Mouse (Mus musculus): ENCODE results near the gene Rmi2. TPM values are rescaled to one million over a fixed set of nuclear protein-coding genes. Genes with fewer than 3 reads are reported as not detected.

Gene Rmi2
- total and polyA plus RNA-seq, 2 experiments, result 0.09 TPM; not detected in 1

DNA sequence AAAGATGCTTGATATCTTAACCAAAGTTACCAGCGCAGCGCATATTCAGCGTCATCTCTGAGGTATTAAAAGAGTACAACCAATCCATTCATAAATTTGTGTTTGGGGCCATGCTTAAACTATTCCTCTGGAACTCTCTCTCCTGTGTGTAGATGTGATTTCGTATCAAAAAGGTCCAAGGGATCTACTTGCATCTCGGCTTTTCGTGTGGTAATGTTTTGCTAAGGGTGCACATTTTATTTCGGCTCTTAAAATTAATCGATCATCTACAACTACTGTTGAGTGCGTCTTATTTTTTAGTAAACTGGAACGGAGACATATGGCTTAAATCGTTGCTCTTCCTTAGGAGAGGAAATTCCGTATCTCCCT, 333 bp upstream of the Rmi2 start:
- H3K27ac ChIP-seq (replicated peaks; ENCODE audit: insufficient read depth, low read depth, low read length), result no peak overlapping the region
- DNase-seq (ENCODE audit: extremely low read depth, low read depth, low spot score), result no peak
- H3K9ac ChIP-seq (ENCODE audit: low read depth, low read length), result no peak overlapping the region
- no peaks in the 10 kb centered on the region for H3K79me2 ChIP-seq (ENCODE audit: control insufficient read depth, insufficient read depth, low read length)
- WGBS, result 8% methylated on average over 12 of the region's 12 CpGs
- H3K27me3 ChIP-seq (ENCODE audit: control insufficient read depth, insufficient read depth, low read length), result no peaks in the 10 kb centered on the region
- no peaks in the 10 kb centered on the region for H3K36me3 ChIP-seq (ENCODE audit: control insufficient read depth, insufficient read depth, low read length)
- peaks cover 5% of the 10 kb centered on the region; the same call in 1 of the 2 replicates for H3K4me1 ChIP-seq (ENCODE audit: control insufficient read depth, insufficient read depth, low read length)
- H3K4me3 ChIP-seq (ENCODE audit: insufficient read depth, low read depth, low read length), result peak overlapping the region; percentile 88; the same call in 1 of the 2 replicates
- TF ChIP-seq CTCF (IDR thresholded peaks at IDR 0.05; ENCODE audit: low read depth, low read length) (no peak), POLR2A (IDR thresholded peaks at IDR 0.05; ENCODE audit: extremely low read depth, insufficient read depth, low read length) (no peak)

DNA sequence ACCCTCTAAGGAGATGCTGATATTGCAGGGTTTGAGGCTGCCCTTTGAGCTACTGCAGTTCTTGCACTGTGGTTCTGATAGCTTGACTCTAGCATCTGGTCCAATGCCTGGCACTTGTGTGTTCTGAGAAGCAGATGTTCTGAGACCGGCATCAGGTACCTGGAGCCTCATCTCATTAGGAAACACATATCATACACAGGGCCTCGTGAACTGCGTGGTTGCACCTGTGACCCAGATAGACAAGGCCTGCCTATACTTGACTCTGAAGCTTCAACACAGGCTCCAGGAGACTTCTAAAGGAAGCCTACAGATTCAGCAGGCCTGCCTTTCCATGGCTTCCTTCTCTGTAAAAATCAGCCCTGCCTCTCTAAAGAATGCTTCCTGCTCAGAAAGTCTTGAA, 1.5 kb downstream of the Rmi2 start:
- WGBS, result 98% methylated on average over 3 of the region's 3 CpGs
- Histone ChIP-seq H3K27ac (replicated peaks; ENCODE audit: insufficient read depth, low read depth, low read length) (no peak overlapping the region), H3K4me3 (ENCODE audit: insufficient read depth, low read depth, low read length) (no peak overlapping the region), H3K4me1 (ENCODE audit: control insufficient read depth, insufficient read depth, low read length) (peaks cover 5% of the 10 kb centered on the region; the same call in 1 of the 2 replicates), H3K36me3 (ENCODE audit: control insufficient read depth, insufficient read depth, low read length) (no peaks in the 10 kb centered on the region), H3K79me2 (ENCODE audit: control insufficient read depth, insufficient read depth, low read length) (no peaks in the 10 kb centered on the region), H3K9ac (ENCODE audit: low read depth, low read length) (no peak overlapping the region), H3K27me3 (ENCODE audit: control insufficient read depth, insufficient read depth, low read length) (no peaks in the 10 kb centered on the region)
- TF ChIP-seq POLR2A (IDR thresholded peaks at IDR 0.05; ENCODE audit: extremely low read depth, insufficient read depth, low read length) (no peak), CTCF (IDR thresholded peaks at IDR 0.05; ENCODE audit: low read depth, low read length) (no peak)
- no peak for DNase-seq (ENCODE audit: extremely low read depth, low read depth, low spot score)

DNA sequence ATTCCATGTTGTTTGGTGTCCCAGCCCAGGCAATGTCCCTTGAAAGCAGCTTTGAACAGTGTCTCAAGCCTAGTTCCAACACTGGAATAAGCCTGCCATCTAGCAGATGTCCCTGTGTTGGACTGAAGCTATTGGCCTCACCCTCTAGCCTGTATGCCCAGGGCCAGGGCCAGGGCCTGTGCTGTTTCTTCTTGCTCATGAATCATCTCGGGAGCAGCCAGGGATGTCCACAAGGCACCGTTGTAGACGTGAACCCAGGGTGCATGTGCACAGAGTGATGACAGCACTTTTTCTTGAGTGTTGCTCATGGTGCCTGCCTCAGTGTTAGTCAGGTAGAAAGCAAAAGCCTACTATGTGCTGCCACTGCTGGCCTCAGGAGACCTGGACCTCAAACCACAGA, 2.4 kb downstream of the Rmi2 start:
- H3K27ac ChIP-seq (replicated peaks; ENCODE audit: insufficient read depth, low read depth, low read length), result no peak overlapping the region
- 90% methylated on average over 3 of the region's 3 CpGs for WGBS
- TF ChIP-seq CTCF (IDR thresholded peaks at IDR 0.05; ENCODE audit: low read depth, low read length) (no peak), POLR2A (IDR thresholded peaks at IDR 0.05; ENCODE audit: extremely low read depth, insufficient read depth, low read length) (no peak)
- DNase-seq (ENCODE audit: extremely low read depth, low read depth, low spot score), result no peak
- H3K9ac ChIP-seq (ENCODE audit: low read depth, low read length), result no peak overlapping the region
- no peaks in the 10 kb centered on the region for H3K79me2 ChIP-seq (ENCODE audit: control insufficient read depth, insufficient read depth, low read length)
- H3K4me3 ChIP-seq (ENCODE audit: insufficient read depth, low read depth, low read length), result no peak overlapping the region
- H3K27me3 ChIP-seq (ENCODE audit: control insufficient read depth, insufficient read depth, low read length), result no peaks in the 10 kb centered on the region
- no peaks in the 10 kb centered on the region for H3K36me3 ChIP-seq (ENCODE audit: control insufficient read depth, insufficient read depth, low read length)
- H3K4me1 ChIP-seq (ENCODE audit: control insufficient read depth, insufficient read depth, low read length), result peaks cover 5% of the 10 kb centered on the region; the same call in 1 of the 2 replicates

DNA sequence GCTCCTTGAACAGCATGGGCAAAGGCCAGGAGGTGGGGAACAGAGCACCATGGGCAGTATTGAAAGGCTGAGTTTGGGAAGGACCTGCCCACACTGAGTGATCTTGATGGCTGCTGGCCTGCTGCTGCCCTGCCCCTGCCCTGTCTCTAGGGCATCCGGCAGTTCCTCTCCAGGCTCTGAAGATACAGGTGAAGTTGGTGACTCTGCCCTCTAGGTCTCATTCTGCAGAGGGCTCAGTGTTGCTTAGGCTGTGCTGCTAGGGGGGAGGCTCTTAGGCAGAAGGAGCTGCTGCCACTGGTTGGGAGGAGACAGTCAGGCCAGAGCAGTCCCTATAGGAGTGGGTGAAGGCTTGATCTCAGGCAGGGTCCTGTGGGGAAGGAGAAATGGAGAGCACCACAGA, 3.0 kb downstream of the Rmi2 start:
- WGBS, result 87% methylated on average over 1 of the region's 1 CpGs
- no peaks in the 10 kb centered on the region for H3K27me3 ChIP-seq (ENCODE audit: control insufficient read depth, insufficient read depth, low read length)
- TF ChIP-seq POLR2A (IDR thresholded peaks at IDR 0.05; ENCODE audit: extremely low read depth, insufficient read depth, low read length) (no peak), CTCF (IDR thresholded peaks at IDR 0.05; ENCODE audit: low read depth, low read length) (no peak)
- H3K4me3 ChIP-seq (ENCODE audit: insufficient read depth, low read depth, low read length), result no peak overlapping the region
- no peaks in the 10 kb centered on the region for H3K36me3 ChIP-seq (ENCODE audit: control insufficient read depth, insufficient read depth, low read length)
- H3K9ac ChIP-seq (ENCODE audit: low read depth, low read length), result no peak overlapping the region
- no peak overlapping the region for H3K27ac ChIP-seq (replicated peaks; ENCODE audit: insufficient read depth, low read depth, low read length)
- DNase-seq (ENCODE audit: extremely low read depth, low read depth, low spot score), result no peak
- H3K79me2 ChIP-seq (ENCODE audit: control insufficient read depth, insufficient read depth, low read length), result no peaks in the 10 kb centered on the region
- H3K4me1 ChIP-seq (ENCODE audit: control insufficient read depth, insufficient read depth, low read length), result peaks cover 5% of the 10 kb centered on the region; the same call in 1 of the 2 replicates

DNA sequence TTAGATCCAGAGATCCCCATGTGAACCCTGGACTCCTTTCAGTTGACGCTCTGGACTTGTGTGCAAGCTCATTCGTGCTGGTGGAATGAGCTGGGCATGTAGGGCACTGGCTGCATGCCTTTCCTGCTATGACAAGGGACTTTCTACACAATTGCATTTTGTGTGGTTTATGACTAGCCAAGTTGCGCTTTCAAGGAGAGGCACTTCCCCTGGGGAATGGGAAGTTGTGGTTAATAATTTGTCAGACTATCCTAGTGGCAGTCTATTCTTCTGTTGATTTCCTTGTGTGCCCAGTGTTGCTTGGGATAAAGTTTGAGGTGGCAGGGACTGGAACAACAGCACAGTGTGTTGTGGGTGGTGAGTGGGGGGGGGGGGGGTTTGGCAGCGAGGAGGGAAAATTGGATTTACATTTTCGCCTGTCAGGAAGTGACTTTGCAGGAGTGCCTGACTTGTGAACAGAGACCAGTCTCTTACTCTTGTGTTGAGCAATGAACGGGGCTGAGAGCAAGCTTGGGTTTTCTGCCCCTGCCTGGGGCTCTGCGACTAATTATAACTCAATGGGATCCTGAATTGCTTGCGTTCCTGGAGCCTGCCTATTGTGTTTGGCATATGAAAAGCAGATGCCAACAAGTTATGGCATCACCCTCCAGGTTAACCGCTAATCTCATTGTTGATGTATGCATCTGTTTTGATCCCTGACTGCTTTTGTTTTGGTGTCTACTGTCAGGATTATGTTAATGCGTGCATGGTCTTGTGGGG, 3.8 kb downstream of the Rmi2 start:
- 35% methylated on average over 10 of the region's 10 CpGs for WGBS
- Histone ChIP-seq H3K36me3 (ENCODE audit: control insufficient read depth, insufficient read depth, low read length) (no peaks in the 10 kb centered on the region), H3K27me3 (ENCODE audit: control insufficient read depth, insufficient read depth, low read length) (no peaks in the 10 kb centered on the region), H3K27ac (replicated peaks; ENCODE audit: insufficient read depth, low read depth, low read length) (no peak overlapping the region), H3K79me2 (ENCODE audit: control insufficient read depth, insufficient read depth, low read length) (no peaks in the 10 kb centered on the region), H3K4me3 (ENCODE audit: insufficient read depth, low read depth, low read length) (no peak overlapping the region), H3K9ac (ENCODE audit: low read depth, low read length) (no peak overlapping the region), H3K4me1 (ENCODE audit: control insufficient read depth, insufficient read depth, low read length) (peaks cover 5% of the 10 kb centered on the region)
- peak; percentile 33 for DNase-seq (ENCODE audit: extremely low read depth, low read depth, low spot score)
- TF ChIP-seq CTCF (IDR thresholded peaks at IDR 0.05; ENCODE audit: low read depth, low read length) (no peak), POLR2A (IDR thresholded peaks at IDR 0.05; ENCODE audit: extremely low read depth, insufficient read depth, low read length) (no peak)

DNA sequence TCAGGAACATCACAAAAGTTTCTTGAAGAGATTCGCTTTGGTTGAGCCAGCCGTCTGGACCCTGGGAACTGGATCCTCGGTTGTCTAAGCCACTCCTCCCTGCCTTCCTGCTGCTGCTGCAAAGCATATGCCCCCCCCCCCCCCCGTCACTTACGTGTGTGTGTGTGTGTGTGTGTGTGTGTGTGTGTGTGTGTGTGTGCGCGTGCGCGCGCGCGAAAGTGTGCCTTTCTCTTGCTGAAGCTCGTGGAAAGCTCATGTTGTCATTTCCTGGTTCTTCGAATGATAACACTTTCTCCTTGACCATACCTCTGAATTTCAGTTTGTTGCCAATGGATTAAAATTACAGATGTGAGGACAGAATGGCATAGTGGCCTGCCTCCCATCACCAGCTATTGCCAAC, 5.2 kb downstream of the Rmi2 start:
- no peak overlapping the region for H3K27ac ChIP-seq (replicated peaks; ENCODE audit: insufficient read depth, low read depth, low read length)
- DNase-seq (ENCODE audit: extremely low read depth, low read depth, low spot score), result no peak
- H3K36me3 ChIP-seq (ENCODE audit: control insufficient read depth, insufficient read depth, low read length), result no peaks in the 10 kb centered on the region
- TF ChIP-seq CTCF (IDR thresholded peaks at IDR 0.05; ENCODE audit: low read depth, low read length) (no peak), POLR2A (IDR thresholded peaks at IDR 0.05; ENCODE audit: extremely low read depth, insufficient read depth, low read length) (no peak)
- H3K9ac ChIP-seq (ENCODE audit: low read depth, low read length), result no peak overlapping the region
- H3K4me1 ChIP-seq (ENCODE audit: control insufficient read depth, insufficient read depth, low read length), result peaks cover 12% of the 10 kb centered on the region
- no peak overlapping the region for H3K4me3 ChIP-seq (ENCODE audit: insufficient read depth, low read depth, low read length)
- H3K27me3 ChIP-seq (ENCODE audit: control insufficient read depth, insufficient read depth, low read length), result no peaks in the 10 kb centered on the region
- H3K79me2 ChIP-seq (ENCODE audit: control insufficient read depth, insufficient read depth, low read length), result no peaks in the 10 kb centered on the region
- WGBS, result 90% methylated on average over 14 of the region's 14 CpGs
